In the genomic region with DNA sequence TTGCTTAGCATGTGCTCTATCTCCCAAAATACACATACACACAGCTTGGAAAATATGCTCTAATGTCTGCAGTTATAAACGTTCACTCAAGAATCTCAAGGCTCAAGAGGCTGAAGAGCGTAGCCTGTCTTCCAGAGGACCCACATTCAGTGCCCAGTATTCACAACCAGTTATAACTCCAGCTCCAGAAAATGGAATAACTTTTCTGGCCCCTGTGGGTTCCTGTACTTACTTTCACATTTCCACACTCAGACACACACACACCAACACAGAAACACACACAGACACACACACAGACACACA, we compare ENCODE assay signal across 24 mouse cellular contexts. TPM values are rescaled to one million over a fixed set of nuclear protein-coding genes. Genes with fewer than 3 reads are reported as not detected.
"Had no signal": no experiment of that assay in that cellular context is flagged by ENCODE, and none has a peak within 500 bp of the region (broad histone marks: within the 10 kb centered on the region; RNA-seq: fewer than 3 reads in every experiment).

No protein-coding gene starts in this region.

- ATAC-seq: intestine, postnatal 0 days; liver, embryonic 12.5 days had no signal

- H3K9ac ChIP-seq: limb, embryonic 15.5 days; liver, embryonic 12.5 days; lung, embryonic 14.5 days; midbrain, embryonic 12.5 days; neural tube, embryonic 12.5 days; stomach, embryonic 15.5 days had no signal

- H3K27me3 ChIP-seq: limb, embryonic 15.5 days; liver, embryonic 12.5 days; midbrain, embryonic 12.5 days; neural tube, embryonic 12.5 days; stomach, embryonic 15.5 days had no signal

- H3K36me3 ChIP-seq: limb, embryonic 15.5 days; liver, embryonic 12.5 days; midbrain, embryonic 12.5 days; neural tube, embryonic 12.5 days; stomach, embryonic 15.5 days had no signal

- H3K4me3 ChIP-seq: limb, embryonic 15.5 days; liver, embryonic 12.5 days; midbrain, embryonic 12.5 days; myocyte; neural tube, embryonic 12.5 days; stomach, embryonic 15.5 days had no signal

- H3K4me1 ChIP-seq: limb, embryonic 15.5 days; liver, embryonic 12.5 days; midbrain, embryonic 12.5 days; neural tube, embryonic 12.5 days; stomach, embryonic 15.5 days had no signal

- H3K27ac ChIP-seq: limb, embryonic 15.5 days; liver, embryonic 12.5 days; midbrain, embryonic 12.5 days; neural tube, embryonic 12.5 days; stomach, embryonic 15.5 days had no signal

- DNase-seq: kidney, adult 8-10 months; kidney, postnatal 36 days; layer of hippocampus, adult 9-11 months; layer of hippocampus, postnatal 36 days; lung, embryonic 14.5 days; lung, postnatal 10 days; lung, postnatal 4 days; right cerebral cortex, postnatal 14 days; thymus, postnatal 36 days had no signal

- H3K9me3 ChIP-seq: limb, embryonic 15.5 days; liver, embryonic 12.5 days; midbrain, embryonic 12.5 days; neural tube, embryonic 12.5 days; stomach, embryonic 15.5 days had no signal

- H3K4me2 ChIP-seq: limb, embryonic 15.5 days; liver, embryonic 12.5 days; lung, embryonic 14.5 days; midbrain, embryonic 12.5 days; neural tube, embryonic 12.5 days; stomach, embryonic 15.5 days had no signal

RNA-seq across cellular contexts. Expression of gene Opn5, which starts 28.2 kb away (rescaled TPM):
- total RNA-seq: layer of hippocampus, adult 18-20 months; layer of hippocampus, postnatal 36 days; left cerebral cortex, adult 8-10 months; left cerebral cortex, postnatal 25 days; megakaryocyte, adult 5-6 weeks had no signal
- polyA plus RNA-seq: intestine, postnatal 0 days; limb, embryonic 11.5 days; limb, embryonic 15.5 days; liver, embryonic 12.5 days; liver, embryonic 16.5 days; lung, embryonic 14.5 days; myocyte; spleen, adult 2 months; stomach, embryonic 15.5 days; thymus, postnatal 0 days had no signal
